Mouse (Mus musculus): ENCODE results near the gene Notch2.

- TF ChIP-seq CTCF (IDR thresholded peaks at IDR 0.05; ENCODE audit: control insufficient read depth, insufficient read depth, insufficient read length) = no peak
- no peak for TF ChIP-seq MYOG (IDR thresholded peaks at IDR 0.05; ENCODE audit: control insufficient read depth, extremely low read depth, insufficient read length)
- no peak for TF ChIP-seq CEBPB (IDR thresholded peaks at IDR 0.05; ENCODE audit: low read depth)
- TF ChIP-seq USF1 (IDR thresholded peaks at IDR 0.05; ENCODE audit: low read depth) = no peak
- TF ChIP-seq MAX (IDR thresholded peaks at IDR 0.05) = no peak
- no peak for TF ChIP-seq FOSL1 (IDR thresholded peaks at IDR 0.05; ENCODE audit: insufficient read depth, low read length, poor library complexity, severe bottlenecking)
- no peak for TF ChIP-seq MYOD1 (IDR thresholded peaks at IDR 0.05; ENCODE audit: control insufficient read depth, insufficient read length, low read depth)
Measured at GRCm38 (mm10) chr3:98185163-98185714, 171.9 kb downstream of the Notch2 start.
